Mouse (Mus musculus): ENCODE results near the gene Zdhhc5.

DNA sequence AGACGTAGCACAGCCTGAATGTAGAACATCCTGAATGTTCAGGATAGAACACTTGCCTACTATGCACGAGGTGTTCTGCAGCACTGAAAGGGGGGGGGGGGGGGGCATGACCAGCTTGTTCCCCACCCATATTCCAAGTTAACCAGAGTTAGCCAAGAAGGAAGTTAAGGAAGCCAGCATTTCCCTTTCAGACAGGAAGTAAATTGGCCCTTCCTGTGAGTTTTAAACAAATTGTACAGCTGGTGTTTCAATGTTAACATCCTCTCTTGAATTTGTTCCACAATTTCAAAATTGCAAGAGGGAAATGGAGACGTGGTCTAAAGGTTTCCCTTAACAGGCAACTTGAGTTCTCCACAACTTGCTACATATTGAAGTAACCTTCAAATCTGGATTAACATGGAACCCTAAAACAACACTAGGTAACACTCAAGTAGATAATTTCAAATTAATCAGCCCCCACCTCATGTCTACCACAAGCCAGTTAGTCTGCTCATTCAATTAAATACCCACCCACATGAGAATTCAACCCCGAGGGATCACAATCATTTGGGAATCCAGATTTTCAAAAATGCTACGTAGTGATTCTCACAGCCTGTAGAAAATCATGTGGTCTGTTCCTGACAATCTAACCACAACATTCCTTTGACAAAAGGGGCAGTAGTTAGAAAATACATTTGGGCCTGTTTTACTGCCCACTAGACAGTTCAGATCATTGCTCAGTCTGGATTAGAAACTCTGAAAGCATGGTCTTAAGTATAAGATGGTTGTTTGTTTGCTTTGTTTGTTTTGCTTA is 76.4 kb downstream of the Zdhhc5 start:
- no peak for TF ChIP-seq CTCF (conservative IDR thresholded peaks at IDR 0.05; ENCODE audit: insufficient read depth, insufficient read length, low read depth, low read length)
- no peak for TF ChIP-seq POLR2A (IDR thresholded peaks at IDR 0.05; ENCODE audit: low read depth, low read length)
